Mouse (Mus musculus) liver, adult 2 months (tissue): Measurements from ENCODE around the gene Lbhd2.

ENCODE experiments used
- CTCF ChIP-seq: fragments of 200-500 bp; IDR thresholded peaks from 2 replicates; pipeline ENCODE4 v1.5.1; 2011; ENCODE audit warnings: low read depth, low read length, control low read depth
- POLR2A ChIP-seq: fragments of 200-500 bp; IDR thresholded peaks from 2 replicates; pipeline ENCODE4 v1.6.1; 2011; ENCODE audit warnings: low read length, control low read depth; ENCODE audit not compliant: insufficient read depth; ENCODE audit errors: extremely low read depth

DNA sequence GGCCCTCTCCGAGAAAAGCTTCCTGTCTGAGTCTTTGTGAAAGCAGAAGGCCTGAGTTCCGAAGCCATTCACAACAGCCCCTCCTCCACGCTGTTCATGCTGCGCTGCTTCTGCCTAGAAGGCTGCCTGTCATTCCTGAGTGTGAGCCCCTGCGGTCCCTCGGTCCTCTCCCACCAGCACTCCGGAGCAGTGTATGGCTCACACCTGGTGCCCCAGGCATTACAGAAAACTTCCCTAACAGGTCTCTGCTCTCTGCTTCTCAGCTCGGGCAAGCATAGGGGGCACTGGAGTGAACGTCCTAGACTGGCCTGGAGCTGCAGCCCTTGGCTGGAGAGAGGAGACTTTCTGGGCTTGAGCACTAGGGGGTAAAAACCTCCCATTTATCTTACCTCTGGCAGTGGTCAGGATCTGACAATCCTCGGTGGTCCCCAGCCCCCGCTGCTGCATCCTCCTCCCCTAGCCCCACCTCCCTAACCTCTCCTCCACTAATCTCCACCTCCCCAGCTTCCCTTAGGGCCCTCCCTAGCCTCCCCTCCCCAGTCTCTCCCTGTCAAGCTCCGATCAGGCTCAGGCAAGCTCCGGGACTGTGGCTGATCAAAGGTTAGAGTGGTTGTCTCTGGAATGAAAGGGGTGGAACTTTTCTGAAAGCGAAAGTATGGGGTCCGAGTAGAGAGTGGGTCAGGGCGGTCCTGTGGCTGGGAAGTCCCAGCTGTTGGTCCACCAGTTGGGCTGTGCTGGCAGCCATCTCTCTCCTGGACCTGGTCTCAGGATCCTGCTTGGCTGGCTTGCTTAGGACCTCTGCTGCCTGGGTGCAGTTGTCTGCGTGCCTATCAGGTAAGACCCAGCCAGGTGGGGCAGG, 10.5 kb downstream of the Lbhd2 start, which contains the start of gene Exoc3l4:
- TF ChIP-seq POLR2A (no peak), CTCF (0 out of 2 replicates have a peak, but pooled peaks have one; percentile 5)
